Mouse (Mus musculus) testis, adult 10 weeks (tissue): ENCODE data around the gene Gabra5. TPM values are rescaled to one million over a fixed set of nuclear protein-coding genes. Genes with fewer than 3 reads are reported as not detected.

Source experiments
- polyA plus RNA-seq: library from polyadenylated mRNA; stranded (reverse); fragments of 350-450 nt; fragmentation: Illumina TruSeq; extraction: RNeasy Lipid Tissue Mini Kit (QIAGEN cat#74804); gene quantifications from one replicate; pipeline ENCODE4 v1.2.3, GENCODE M21; 2014; ENCODE audit warnings: low read depth, low replicate concordance

The Gabra5 gene
- polyA plus RNA-seq = 2.7 TPM

DNA sequence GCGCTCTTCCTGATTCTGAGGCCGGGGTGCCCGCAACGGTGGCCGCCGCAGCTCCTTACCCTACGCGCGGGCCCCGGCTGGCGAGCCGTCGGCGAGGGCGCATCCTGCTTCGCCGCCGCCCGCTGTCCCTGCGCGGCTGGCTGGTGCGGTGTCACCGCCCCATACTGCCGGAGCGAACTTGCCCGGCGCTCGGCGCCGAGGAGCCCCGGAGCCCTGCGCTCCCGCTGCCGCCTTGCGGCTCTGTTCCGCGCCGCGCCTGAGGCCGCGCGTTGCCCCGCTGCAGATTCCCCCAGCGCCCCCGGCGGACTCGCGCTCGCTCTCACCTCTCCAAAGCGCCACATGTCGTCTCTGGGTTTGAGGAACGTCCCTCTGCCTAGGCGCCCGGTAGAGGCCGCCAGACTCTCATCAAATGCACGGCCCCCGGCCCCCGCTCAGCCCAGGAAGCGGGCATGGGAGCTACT, at the start of gene Gabra5:
Gene Gabra5, minus strand, starts transcription at position 379 of the 461 bp plus-strand sequence.

GRCm38 (mm10) chr7:57419392-57419791, 90.5 kb downstream of the Gabra5 start, which contains the start of gene Gabrb3:
TSS of gene Gabrb3 (plus strand) at chr7:57419692.

GRCm38 (mm10) chr7:57386517-57387340, 123.1 kb downstream of the Gabra5 start, which contains the start of gene Gabrg3:
TSS of gene Gabrg3 (minus strand) at chr7:57387188.

Other genes with a start within 250 kb of the Gabra5 start
- 1.9 TPM for gene Gabrg3, start 122.9 kb downstream of the Gabra5 start, polyA plus RNA-seq
- 1.6 TPM for gene Gabrb3, start 90.4 kb downstream of the Gabra5 start, polyA plus RNA-seq